Comparison of ENCODE assay signal across 7 mouse cellular contexts in genomic region chr10:62332514-62332913, GRCm38 (mm10). TPM values are rescaled to one million over a fixed set of nuclear protein-coding genes. Genes with fewer than 3 reads are reported as not detected.
DNase-seq lines count a peak whose midpoint lies in the region; ATAC-seq and TF ChIP-seq lines count a peak whose summit lies in the region.

No protein-coding gene starts in this region.

- DNase-seq in spleen, adult 12 weeks (ENCODE audit: low spot score), result peak; percentile 63
- DNase-seq in spleen, adult 18-20 months, result no peak
- DNase-seq in cerebellum, adult 9-11 months, result peak; percentile 90
- peak; percentile 63 to 67 for DNase-seq in layer of hippocampus, adult 2 months (ENCODE audit: low spot score in 2 of 2)
- DNase-seq in lung, postnatal 4 days, result peak; percentile 67 to 73
- DNase-seq in urinary bladder, postnatal 36 days (ENCODE audit: low spot score in 2 of 2), result peak; percentile 61 to 64

- H3K4me3 ChIP-seq in heart, embryonic 15.5 days, result peak overlapping the region; percentile 27
- H3K4me3 ChIP-seq in layer of hippocampus, adult 2 months, result peak overlapping the region; percentile 47

- no peaks in the 10 kb centered on the region for H3K36me3 ChIP-seq in heart, embryonic 15.5 days

- TF ChIP-seq CTCF in layer of hippocampus, adult 2 months (conservative IDR thresholded peaks at IDR 0.05), result no peak

- 11% methylated on average over 7 of the region's 7 CpGs for WGBS in heart, embryonic 15.5 days

- H3K4me1 ChIP-seq in heart, embryonic 15.5 days (replicated peaks), result peaks cover 91% of the 10 kb centered on the region

- no peaks in the 10 kb centered on the region for H3K9me3 ChIP-seq in heart, embryonic 15.5 days (replicated peaks)

- ATAC-seq in heart, embryonic 15.5 days (replicated peaks; ENCODE audit: insufficient number of reproducible peaks, insufficient read depth, low FRiP score, low read depth), result peak; percentile 81

- peak overlapping the region; percentile 94 for H3K27ac ChIP-seq in heart, embryonic 15.5 days
- H3K27ac ChIP-seq in layer of hippocampus, adult 2 months, result peak overlapping the region; percentile 78

- no peaks in the 10 kb centered on the region for H3K27me3 ChIP-seq in heart, embryonic 15.5 days

- H3K4me2 ChIP-seq in heart, embryonic 15.5 days, result peak overlapping the region; percentile 55

- H3K9ac ChIP-seq in heart, embryonic 15.5 days, result peak overlapping the region; percentile 16; the same call in 1 of the 2 replicates

RNA-seq across cellular contexts. Expression of gene Hk1, which starts 47.2 kb away (rescaled TPM):
- 186 and 190 TPM in 2 replicates for polyA plus RNA-seq in heart, embryonic 15.5 days (2015; fragmentation: Nextera tagmentation; extraction: Ambion mirVana)
- total RNA-seq in layer of hippocampus, adult 2 months (2021), result 100 to 1,000 TPM; 292 to 307 TPM

Comparison
In these comparisons a context has a peak if more than half of its experiments do, and no peak if none do; other contexts are left out.
1. DNase-seq: peak in spleen, adult 12 weeks (single experiment), cerebellum, adult 9-11 months (single experiment), layer of hippocampus, adult 2 months (2 of 2), lung, postnatal 4 days (2 of 2) and urinary bladder, postnatal 36 days (2 of 2); none in spleen, adult 18-20 months (0 of 2).